Mouse (Mus musculus) midbrain, embryonic 11.5 days (tissue): ENCODE results near the gene Rap1gap2. TPM values are rescaled to one million over a fixed set of nuclear protein-coding genes. Genes with fewer than 3 reads are reported as not detected.
"Not testable (repeated sequence)": the region's sequence is repeated elsewhere in the genome, so short reads cannot be mapped to it uniquely, and the experiment has no call there.

Source experiments
- ATAC-seq: fragments of 200-750 bp; cut with Nextera tagmentation; 2 replicates; pipeline ENCODE4 v1.8.0; 2017; ENCODE audit warnings: moderate TSS enrichment, moderate library complexity; ENCODE audit not compliant: low FRiP score
- DNase-seq: peaks from one replicate; pipeline ENCODE4 v3.0.0; 2015; ENCODE audit warnings: low spot score; ENCODE audit errors: missing footprints
- H3K27ac ChIP-seq: fragments of 300-500 bp; sonication (generic); 2 replicates; pipeline ENCODE4 v1.5.1; 2014; ENCODE audit warnings: low read depth, low read length
- H3K27me3 ChIP-seq: fragments of 300-500 bp; sonication (generic); 2 replicates; pipeline ENCODE4 v1.6.1; 2014; ENCODE audit warnings: mild to moderate bottlenecking, low read length, moderate library complexity, mixed read lengths; ENCODE audit not compliant: control insufficient read depth, insufficient read depth
- H3K36me3 ChIP-seq: fragments of 300-500 bp; sonication (generic); 2 replicates; pipeline ENCODE4 v1.6.1; 2014; ENCODE audit warnings: mild to moderate bottlenecking, low read length, moderate library complexity, mixed read lengths; ENCODE audit not compliant: control insufficient read depth, insufficient read depth
- H3K4me1 ChIP-seq: fragments of 300-500 bp; sonication (generic); 2 replicates; pipeline ENCODE4 v1.6.1; 2014; ENCODE audit warnings: low read length; ENCODE audit not compliant: control insufficient read depth, insufficient read depth
- H3K4me2 ChIP-seq: fragments of 300-500 bp; sonication (generic); 2 replicates; pipeline ENCODE4 v1.6.1; 2014; ENCODE audit warnings: mild to moderate bottlenecking, moderate library complexity
- H3K4me3 ChIP-seq: fragments of 300-500 bp; sonication (generic); 2 replicates; pipeline ENCODE4 v1.5.1; 2014; ENCODE audit warnings: low read depth, low read length
- H3K9ac ChIP-seq: fragments of 300-500 bp; sonication (generic); 2 replicates; pipeline ENCODE4 v1.6.1; 2014; ENCODE audit warnings: low read length
- H3K9me3 ChIP-seq: fragments of 300-500 bp; sonication (generic); 2 replicates; pipeline ENCODE4 v1.6.1; 2016; ENCODE audit warnings: low read length; ENCODE audit not compliant: control insufficient read depth
- WGBS: fragments of 180-500 bp; shearing (Covaris S2); extraction: QIAGEN DNeasy Blood & Tissue Kit; methylation state at CpG from one replicate; pipeline ENCODE4 v1.1.7; 2014; 5-methylcytosine and 5-hydroxymethylcytosine counted together
- polyA plus RNA-seq: library from polyadenylated mRNA; unstranded; fragments of >200 nt; fragmentation: Nextera tagmentation; extraction: Ambion mirVana; gene quantifications from 2 replicates; pipeline ENCODE4 v1.2.1, GENCODE M21; 2014

Rap1gap2 gene
- polyA plus RNA-seq, 1 experiment from 2014 or later, result 2.5 TPM

GRCm38 (mm10) chr11:74584946-74585723 is 25.6 kb downstream of the Rap1gap2 start:
- Histone ChIP-seq H3K9ac (no peak overlapping the region), H3K36me3 (no peaks in the 10 kb centered on the region), H3K27me3 (peaks cover 23% of the 10 kb centered on the region), H3K9me3 (no peaks in the 10 kb centered on the region), H3K27ac (no peak overlapping the region), H3K4me1 (no peaks in the 10 kb centered on the region), H3K4me3 (no peak overlapping the region), H3K4me2 (no peak overlapping the region)
- no peak for DNase-seq
- ATAC-seq, result no peak
- 67% methylated on average over 10 of the region's 10 CpGs for WGBS

DNA sequence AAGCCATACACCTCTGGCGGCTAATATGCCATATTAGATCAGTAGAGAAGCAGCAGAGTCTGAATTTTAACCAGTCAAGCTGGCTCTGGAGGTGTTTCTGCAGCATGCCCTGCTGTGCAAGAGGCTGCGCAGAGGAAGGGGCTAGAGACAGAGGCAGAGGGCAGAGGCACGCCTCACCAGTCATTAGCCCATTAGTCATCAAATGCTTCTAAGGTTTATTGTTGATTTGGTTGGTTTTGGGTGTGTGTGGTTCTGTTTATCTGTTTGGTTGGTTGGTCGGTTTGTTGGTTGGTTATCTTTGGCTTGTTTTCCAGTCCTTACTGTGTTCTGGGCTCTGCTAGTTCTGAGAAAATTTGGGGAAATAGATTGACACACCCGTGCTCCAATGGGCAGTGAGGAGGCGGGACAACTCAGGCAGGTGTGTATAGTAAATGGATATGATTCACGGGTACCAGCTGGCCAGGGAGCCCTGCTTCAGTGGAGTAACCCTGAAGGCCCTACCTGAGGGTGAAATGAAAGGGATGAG is 26.8 kb downstream of the Rap1gap2 start:
- DNase-seq, result no peak
- WGBS, result 74% methylated on average over 7 of the region's 7 CpGs
- H3K9ac ChIP-seq, result no peak overlapping the region
- H3K27ac ChIP-seq, result no peak overlapping the region
- peaks cover 10% of the 10 kb centered on the region for H3K27me3 ChIP-seq
- no peak overlapping the region for H3K4me2 ChIP-seq
- no peak overlapping the region for H3K4me3 ChIP-seq
- no peaks in the 10 kb centered on the region for H3K9me3 ChIP-seq
- ATAC-seq, result no peak
- no peaks in the 10 kb centered on the region for H3K36me3 ChIP-seq
- H3K4me1 ChIP-seq, result no peaks in the 10 kb centered on the region

DNA sequence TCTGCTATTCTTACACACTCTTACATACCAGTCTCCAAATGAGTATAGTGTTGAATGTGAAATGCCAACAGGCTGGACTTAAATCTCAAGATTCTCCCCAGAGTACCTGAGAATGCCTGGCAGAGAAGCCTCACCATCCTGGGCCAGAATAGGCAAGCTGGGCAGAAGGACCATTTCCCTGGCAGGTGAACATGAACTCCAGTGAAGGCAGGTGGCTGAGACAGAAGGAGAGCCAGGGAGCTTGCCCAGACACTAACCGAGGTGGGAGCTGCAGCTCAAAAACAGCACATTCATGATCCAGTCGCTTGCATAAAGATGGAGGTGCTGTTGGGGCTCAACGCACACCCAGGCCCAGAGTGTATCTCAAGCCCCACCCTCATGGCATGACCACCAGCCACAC is 28.3 kb downstream of the Rap1gap2 start:
- no peak for DNase-seq
- Histone ChIP-seq H3K27me3 (no peaks in the 10 kb centered on the region), H3K9ac (no peak overlapping the region), H3K4me3 (no peak overlapping the region), H3K4me1 (no peaks in the 10 kb centered on the region), H3K27ac (no peak overlapping the region), H3K4me2 (no peak overlapping the region), H3K36me3 (no peaks in the 10 kb centered on the region), H3K9me3 (no peaks in the 10 kb centered on the region)
- WGBS, result 85% methylated on average over 3 of the region's 3 CpGs
- no peak for ATAC-seq

DNA sequence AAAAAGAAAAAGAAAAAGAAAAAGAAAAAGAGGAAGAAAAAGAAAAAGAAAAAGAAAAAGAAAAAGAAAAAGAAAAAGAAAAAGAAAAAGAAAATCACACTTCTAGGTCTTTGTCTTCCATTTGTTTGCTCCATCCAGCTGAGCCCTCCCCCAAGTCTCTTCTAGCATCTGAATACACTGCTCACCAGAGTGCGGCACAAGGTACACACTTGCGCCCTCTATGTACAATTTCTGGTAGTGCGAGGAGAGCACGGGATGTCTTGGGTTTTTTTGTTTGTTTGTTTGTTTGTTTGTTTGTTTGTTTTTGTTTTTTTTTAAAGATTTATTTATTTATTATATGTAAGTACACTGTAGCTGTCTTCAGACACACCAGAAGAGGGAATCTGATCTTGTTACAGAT is 29.4 kb downstream of the Rap1gap2 start:
- H3K9me3 ChIP-seq, DNase-seq, H3K4me2 ChIP-seq, H3K27me3 ChIP-seq, H3K4me3 ChIP-seq, ATAC-seq, H3K27ac ChIP-seq, H3K36me3 ChIP-seq, H3K9ac ChIP-seq, H3K4me1 ChIP-seq: not testable (repeated sequence)
- 53% methylated on average over 4 of the region's 4 CpGs for WGBS

DNA sequence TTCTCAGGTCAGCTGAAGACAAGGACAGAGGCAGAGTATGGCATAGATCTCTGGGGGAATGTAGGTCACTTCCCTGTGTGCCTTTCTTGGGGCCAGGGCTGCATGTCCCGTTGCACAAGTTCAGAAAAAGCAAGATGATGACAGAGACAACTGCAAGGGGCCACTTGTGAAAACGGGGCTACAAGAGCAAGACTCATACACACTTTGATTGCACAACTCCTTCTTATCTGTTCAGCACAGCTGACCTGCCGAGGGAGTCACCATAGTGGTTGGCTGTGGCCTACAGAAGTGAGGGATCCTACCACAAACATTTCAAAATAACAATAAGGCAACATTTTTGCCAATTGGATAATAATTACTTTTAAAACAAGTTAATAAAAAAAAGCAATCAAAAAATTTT is 33.6 kb downstream of the Rap1gap2 start:
- Histone ChIP-seq H3K36me3 (no peaks in the 10 kb centered on the region), H3K4me3 (no peak overlapping the region), H3K27me3 (no peaks in the 10 kb centered on the region), H3K9ac (no peak overlapping the region), H3K4me2 (no peak overlapping the region), H3K27ac (no peak overlapping the region), H3K4me1 (no peaks in the 10 kb centered on the region), H3K9me3 (no peaks in the 10 kb centered on the region)
- ATAC-seq, result no peak
- no peak for DNase-seq
- WGBS, result 68% methylated on average over 3 of the region's 3 CpGs

DNA sequence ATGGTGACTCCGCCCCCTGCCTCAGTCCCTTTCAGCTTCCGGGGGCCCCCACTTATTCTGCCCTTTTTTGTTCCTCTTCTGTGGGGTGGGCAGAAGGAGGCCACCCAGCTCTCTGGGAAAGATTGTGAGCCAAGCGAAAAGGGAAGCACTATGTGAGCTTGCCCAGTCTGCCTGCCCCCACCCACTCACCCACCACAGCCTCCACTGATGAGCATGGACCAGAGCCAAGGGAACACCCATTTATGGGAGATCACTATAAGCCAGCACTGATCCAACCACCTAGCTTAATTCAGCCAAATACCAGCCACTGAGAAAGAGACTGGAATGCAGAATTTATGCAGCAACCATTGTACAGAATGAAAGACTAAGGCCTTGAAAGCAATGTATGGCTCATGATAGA is 34.8 kb downstream of the Rap1gap2 start:
- H3K4me2 ChIP-seq, result no peak overlapping the region
- H3K27me3 ChIP-seq, result no peaks in the 10 kb centered on the region
- DNase-seq, result peak; percentile 35
- H3K9me3 ChIP-seq, result no peaks in the 10 kb centered on the region
- H3K36me3 ChIP-seq, result no peaks in the 10 kb centered on the region
- no peak overlapping the region for H3K27ac ChIP-seq
- 81% methylated on average over 3 of the region's 3 CpGs for WGBS
- H3K9ac ChIP-seq, result no peak overlapping the region
- no peak overlapping the region for H3K4me3 ChIP-seq
- H3K4me1 ChIP-seq, result no peaks in the 10 kb centered on the region
- ATAC-seq, result no peak

DNA sequence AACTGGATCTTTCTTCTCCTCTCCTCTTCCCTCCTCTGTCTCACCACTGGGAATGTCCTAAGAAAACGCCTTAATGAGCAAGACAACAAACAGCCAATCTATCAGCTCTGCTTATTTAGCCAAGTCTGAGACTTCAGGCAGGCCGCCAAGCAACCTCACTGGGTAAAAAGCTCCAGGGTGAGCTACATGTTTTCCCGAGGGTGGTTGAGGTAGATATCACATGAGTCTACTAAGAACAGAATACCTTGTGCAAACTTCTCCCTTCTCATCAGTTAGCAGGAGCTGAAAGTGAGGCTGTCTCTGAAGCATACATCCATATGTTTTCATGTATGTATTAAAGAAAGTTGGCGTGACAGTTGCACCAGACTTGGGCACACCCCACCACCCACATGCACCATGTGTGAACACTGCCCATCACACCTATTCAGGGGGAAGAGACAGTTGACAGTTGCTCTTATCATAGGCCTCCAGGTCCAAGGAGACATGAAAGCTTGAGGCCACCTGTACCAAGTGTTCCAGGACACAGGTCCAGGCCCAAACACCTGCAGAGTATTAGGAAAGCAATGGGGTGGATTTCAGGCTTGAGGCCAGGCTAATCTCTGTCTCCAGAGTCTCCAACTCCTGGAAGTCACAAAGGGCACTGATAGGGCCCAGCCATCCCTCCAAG is 35.8 kb downstream of the Rap1gap2 start:
- no peaks in the 10 kb centered on the region for H3K9me3 ChIP-seq
- H3K4me2 ChIP-seq, result no peak overlapping the region
- ATAC-seq (no peak), DNase-seq (no peak)
- H3K4me1 ChIP-seq, result no peaks in the 10 kb centered on the region
- H3K27me3 ChIP-seq, result no peaks in the 10 kb centered on the region
- H3K9ac ChIP-seq, result no peak overlapping the region
- WGBS, result 85% methylated on average over 4 of the region's 4 CpGs
- no peak overlapping the region for H3K4me3 ChIP-seq
- H3K36me3 ChIP-seq, result no peaks in the 10 kb centered on the region
- H3K27ac ChIP-seq, result no peak overlapping the region

DNA sequence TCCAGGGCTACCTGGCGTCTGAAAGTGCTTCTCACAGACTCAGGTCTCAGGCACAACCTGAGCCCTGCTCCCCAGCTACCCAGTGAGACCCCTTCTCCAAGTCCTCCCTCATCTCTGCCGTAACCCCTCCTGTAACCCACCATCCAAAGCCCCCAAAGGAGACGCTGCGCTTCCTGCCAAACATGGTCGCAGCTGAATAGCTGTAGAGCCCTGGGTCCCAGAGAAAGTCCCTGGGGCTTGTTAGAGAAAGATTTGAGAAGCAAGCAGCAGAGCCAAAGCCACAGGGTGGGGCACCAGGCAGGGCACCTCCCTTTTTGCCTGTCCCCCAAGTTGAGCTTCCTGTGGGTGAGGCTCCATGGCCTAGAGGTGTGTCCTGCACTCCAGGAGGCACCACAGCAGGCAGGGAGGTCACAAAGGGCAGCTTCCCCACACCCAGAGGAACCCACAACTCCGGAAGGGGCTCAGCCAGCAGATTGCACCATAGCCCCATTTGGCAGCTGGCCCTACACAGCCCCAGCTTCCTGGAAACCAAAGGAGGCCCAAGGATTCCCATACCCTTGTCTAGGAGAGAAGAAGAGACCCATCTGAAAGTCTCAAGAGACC is 38.2 kb downstream of the Rap1gap2 start:
- no peaks in the 10 kb centered on the region for H3K4me1 ChIP-seq
- WGBS, result 85% methylated on average over 6 of the region's 6 CpGs
- H3K4me3 ChIP-seq, result no peak overlapping the region
- no peak overlapping the region for H3K27ac ChIP-seq
- H3K4me2 ChIP-seq, result no peak overlapping the region
- no peak for DNase-seq
- no peaks in the 10 kb centered on the region for H3K36me3 ChIP-seq
- no peak for ATAC-seq
- H3K9me3 ChIP-seq, result no peaks in the 10 kb centered on the region
- H3K27me3 ChIP-seq, result no peaks in the 10 kb centered on the region
- H3K9ac ChIP-seq, result no peak overlapping the region

DNA sequence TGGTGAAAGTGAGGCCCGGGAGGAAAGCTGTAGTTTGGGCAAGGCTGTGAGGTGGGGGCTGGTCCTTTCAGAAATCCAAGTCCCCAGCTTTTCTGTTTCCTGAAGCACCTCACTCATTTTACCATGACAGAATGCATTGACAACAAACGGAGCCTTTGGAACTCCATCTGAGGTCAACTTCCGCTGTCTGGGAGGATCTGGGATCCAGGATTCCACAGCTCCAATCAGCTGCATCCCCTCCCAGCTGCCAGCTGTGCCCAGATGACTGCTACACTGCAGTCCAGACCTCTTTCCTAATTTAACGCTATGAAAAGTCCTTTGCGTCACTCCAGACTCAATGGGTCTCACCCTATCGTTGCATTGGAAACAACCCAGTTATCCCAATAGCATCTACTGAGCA is 41.0 kb downstream of the Rap1gap2 start:
- no peak overlapping the region for H3K4me3 ChIP-seq
- ATAC-seq (no peak), DNase-seq (peak; percentile 35)
- WGBS, result 77% methylated on average over 6 of the region's 6 CpGs
- no peak overlapping the region for H3K9ac ChIP-seq
- H3K4me2 ChIP-seq, result no peak overlapping the region
- no peaks in the 10 kb centered on the region for H3K36me3 ChIP-seq
- H3K9me3 ChIP-seq, result no peaks in the 10 kb centered on the region
- H3K27me3 ChIP-seq, result no peaks in the 10 kb centered on the region
- no peaks in the 10 kb centered on the region for H3K4me1 ChIP-seq
- no peak overlapping the region for H3K27ac ChIP-seq
